Mouse (Mus musculus): Measurements from ENCODE around the gene Gm21992.
"Not testable (repeated sequence)": the region's sequence is repeated elsewhere in the genome, so short reads cannot be mapped to it uniquely, and the experiment has no call there.

GRCm38 (mm10) chr19:4812334-4812949, 1.0 kb upstream of the Gm21992 start:
- TF ChIP-seq POLR2A (IDR thresholded peaks at IDR 0.05; ENCODE audit: borderline replicate concordance, extremely low read depth, insufficient read depth, insufficient read length, poor library complexity, severe bottlenecking); CTCF (IDR thresholded peaks at IDR 0.05; ENCODE audit: borderline replicate concordance, extremely low read depth, insufficient read depth, insufficient read length): not testable (repeated sequence)

Measured in brain, embryonic 14.5 days (tissue).